In the genomic region with DNA sequence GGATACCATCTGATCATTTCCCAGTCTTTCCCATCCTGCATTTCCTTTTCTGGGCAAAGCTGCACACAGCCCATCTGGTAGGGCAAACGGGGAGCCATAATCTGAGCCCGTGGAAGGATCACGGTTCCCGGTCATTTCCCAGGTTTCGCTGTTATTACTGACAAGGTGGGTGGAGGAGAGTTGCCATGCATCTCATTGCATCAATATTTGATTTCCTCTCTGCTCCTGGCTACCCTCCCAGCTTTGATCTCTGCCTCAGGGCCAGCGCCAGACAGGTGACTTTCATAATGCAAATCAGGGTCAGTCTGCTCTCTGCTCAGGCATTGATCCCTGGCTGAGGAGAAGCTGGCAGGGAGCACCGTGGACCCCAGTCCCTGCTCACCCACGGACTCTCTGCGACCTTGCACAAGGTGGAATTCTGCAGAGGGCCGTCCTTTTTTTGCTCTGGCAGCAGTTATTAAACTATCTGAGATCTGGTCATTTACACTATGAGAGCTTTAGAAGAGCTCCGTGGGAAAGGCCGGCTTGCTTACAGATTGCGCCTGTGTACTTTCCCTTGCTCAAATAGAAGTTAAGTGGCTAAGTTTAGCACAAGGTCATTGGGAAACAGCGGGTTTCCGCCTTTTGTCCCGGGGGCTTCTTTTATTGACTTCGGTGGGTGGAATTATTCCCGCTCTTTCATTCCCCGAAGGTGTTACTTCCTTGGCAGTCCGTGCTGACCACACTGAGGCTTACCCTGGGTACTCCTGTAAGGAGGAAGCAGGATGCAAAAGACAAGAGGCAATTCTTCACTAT, we compare ENCODE assay signal across 9 mouse cellular contexts.
DNase-seq lines count a peak whose midpoint lies in the region; ATAC-seq and TF ChIP-seq lines count a peak whose summit lies in the region.
"Had no signal": no experiment of that assay in that cellular context is flagged by ENCODE, and none has a peak within 500 bp of the region (broad histone marks: within the 10 kb centered on the region; RNA-seq: fewer than 3 reads in every experiment).

No protein-coding gene starts in this region.

- H3K27me3 ChIP-seq in kidney, postnatal 0 days (ENCODE audit: insufficient read depth, low read length): no peaks in the 10 kb centered on the region

- no peak for ATAC-seq in kidney, postnatal 0 days (replicated peaks; ENCODE audit: low FRiP score, low read depth)

- H3K9ac ChIP-seq in kidney, postnatal 0 days (ENCODE audit: low read depth, low read length): no peak overlapping the region

- DNase-seq in cerebellum, postnatal 10 days: peak; percentile 57 to 65
- DNase-seq in cerebellum, adult 8-10 months: no peak
- DNase-seq in R1 (ENCODE audit: low read depth, low spot score): peak; percentile 36
- peak; percentile 54 for DNase-seq in kidney, postnatal 0 days (ENCODE audit: low spot score)
- DNase-seq in lung, postnatal 14 days: peak; percentile 63
- DNase-seq in gastrocnemius, adult 8-10 months (ENCODE audit: low spot score in 2 of 2): no peak
- no peak for DNase-seq in left cerebral cortex, postnatal 25 days (ENCODE audit: low spot score in 2 of 2)
- no peak for DNase-seq in gastrocnemius, adult 18-20 months (ENCODE audit: low spot score)

- 0 out of 2 replicates have a peak, but pooled peaks cover 13% of the 10 kb centered on the region for H3K4me1 ChIP-seq in kidney, postnatal 0 days (replicated peaks; ENCODE audit: insufficient read depth, low read length)

- no peak for TF ChIP-seq CTCF in kidney, postnatal 0 days (IDR thresholded peaks at IDR 0.05; ENCODE audit: low read depth)

- no peak overlapping the region for H3K4me3 ChIP-seq in kidney, postnatal 0 days (replicated peaks; ENCODE audit: low read depth, low read length)

- intact Hi-C loops in left cerebral cortex, postnatal 25 days (cut with DNase I): no loop called here

- 14% methylated on average over 20 of the region's 20 CpGs for WGBS in kidney, postnatal 0 days

- H3K9me3 ChIP-seq in kidney, postnatal 0 days (replicated peaks; ENCODE audit: low read length): no peaks in the 10 kb centered on the region

- H3K4me2 ChIP-seq in kidney, postnatal 0 days (ENCODE audit: low read length): peak overlapping the region; percentile 27

- H3K27ac ChIP-seq in kidney, postnatal 0 days: no peak overlapping the region
- H3K27ac ChIP-seq: macrophage had no signal

- no peaks in the 10 kb centered on the region for H3K36me3 ChIP-seq in kidney, postnatal 0 days (ENCODE audit: insufficient read depth, low read length)

Comparison
In these comparisons a context has a peak if more than half of its experiments do, and no peak if none do; other contexts are left out.
1. DNase-seq: peak in cerebellum, postnatal 10 days (2 of 2), R1 (single experiment), kidney, postnatal 0 days (single experiment) and lung, postnatal 14 days (single experiment); none in cerebellum, adult 8-10 months (single experiment), gastrocnemius, adult 8-10 months (0 of 2), left cerebral cortex, postnatal 25 days (0 of 2) and gastrocnemius, adult 18-20 months (single experiment).